Mouse (Mus musculus) forebrain, embryonic 16.5 days (tissue): Measurements from ENCODE around the gene Mcm2. TPM values are rescaled to one million over a fixed set of nuclear protein-coding genes. Genes with fewer than 3 reads are reported as not detected.

Source experiments
- ATAC-seq: fragments of 200-750 bp; cut with Nextera tagmentation; 2 replicates; pipeline ENCODE4 v1.8.0; 2017; ENCODE audit warnings: mild to moderate bottlenecking, moderate library complexity
- H3K27ac ChIP-seq: fragments of 300-500 bp; sonication (generic); 2 replicates; pipeline ENCODE4 v1.5.1; 2014; ENCODE audit warnings: low read length, control low read depth
- H3K27me3 ChIP-seq: fragments of 300-500 bp; sonication (generic); replicated peaks from 2 replicates; pipeline ENCODE4 v1.6.1; 2014; ENCODE audit warnings: low read length; ENCODE audit not compliant: control insufficient read depth, insufficient read depth
- H3K36me3 ChIP-seq: fragments of 300-500 bp; sonication (generic); 2 replicates; pipeline ENCODE4 v1.6.1; 2014; ENCODE audit not compliant: control insufficient read depth, insufficient read depth
- H3K4me1 ChIP-seq: fragments of 300-500 bp; sonication (generic); replicated peaks from 2 replicates; pipeline ENCODE4 v1.6.1; 2014; ENCODE audit warnings: low read length; ENCODE audit not compliant: control insufficient read depth, insufficient read depth
- H3K4me2 ChIP-seq: fragments of 300-500 bp; sonication (generic); 2 replicates; pipeline ENCODE4 v1.6.1; 2014; ENCODE audit warnings: mild to moderate bottlenecking, low read length, control low read depth
- H3K4me3 ChIP-seq: fragments of 300-500 bp; sonication (generic); replicated peaks from 2 replicates; pipeline ENCODE4 v1.5.1; 2014; ENCODE audit warnings: mild to moderate bottlenecking, low read length, control low read depth
- H3K9ac ChIP-seq: fragments of 300-500 bp; sonication (generic); replicated peaks from 2 replicates; pipeline ENCODE4 v1.6.1; 2014; ENCODE audit warnings: low read depth, low read length, control low read depth
- H3K9me3 ChIP-seq: fragments of 300-500 bp; sonication (generic); 2 replicates; pipeline ENCODE4 v1.6.1; 2016; ENCODE audit warnings: low read length; ENCODE audit not compliant: control insufficient read depth
- WGBS: fragments of 180-500 bp; shearing (Covaris S2); extraction: QIAGEN DNeasy Blood & Tissue Kit; methylation state at CpG from one replicate; pipeline ENCODE4 v1.1.7; 2014; 5-methylcytosine and 5-hydroxymethylcytosine counted together
- polyA plus RNA-seq: library from polyadenylated mRNA; unstranded; fragments of >200 nt; fragmentation: Nextera tagmentation; extraction: Ambion mirVana; gene quantifications from 2 replicates; pipeline ENCODE4 v1.2.1, GENCODE M21; 2015

Mcm2 gene
- polyA plus RNA-seq, 1 experiment from 2014 or later: 60.2 TPM

GRCm38 (mm10) chr6:88937971-88938663 lies 39.5 kb upstream of the Mcm2 start:
- no peaks in the 10 kb centered on the region for H3K9me3 ChIP-seq
- peak overlapping the region; percentile 69 for H3K27ac ChIP-seq
- H3K27me3 ChIP-seq: peaks cover 9% of the 10 kb centered on the region
- peak overlapping the region; percentile 40; the same call in 1 of the 2 replicates for H3K9ac ChIP-seq
- peak; percentile 63 for ATAC-seq
- 10% methylated on average over 4 of the region's 4 CpGs for WGBS
- no peak overlapping the region for H3K4me2 ChIP-seq
- H3K4me1 ChIP-seq: peaks cover 58% of the 10 kb centered on the region
- no peak overlapping the region for H3K4me3 ChIP-seq
- no peaks in the 10 kb centered on the region for H3K36me3 ChIP-seq

- Histone ChIP-seq H3K27me3 (peaks cover 9% of the 10 kb centered on the region), H3K4me2 (no peak overlapping the region), H3K4me1 (peaks cover 48% of the 10 kb centered on the region), H3K27ac (no peak overlapping the region), H3K4me3 (no peak overlapping the region), H3K9me3 (no peaks in the 10 kb centered on the region), H3K36me3 (no peaks in the 10 kb centered on the region), H3K9ac (no peak overlapping the region)
- no peak for ATAC-seq
- 41% methylated on average over 4 of the region's 4 CpGs for WGBS
Measured at GRCm38 (mm10) chr6:88937214-88937549, 38.6 kb upstream of the Mcm2 start.

- H3K4me3 ChIP-seq: no peak overlapping the region
- no peak overlapping the region for H3K4me2 ChIP-seq
- no peaks in the 10 kb centered on the region for H3K36me3 ChIP-seq
- peak overlapping the region; percentile 20; the same call in 1 of the 2 replicates for H3K9ac ChIP-seq
- peaks cover 9% of the 10 kb centered on the region for H3K27me3 ChIP-seq
- WGBS: 64% methylated on average over 13 of the region's 13 CpGs
- H3K27ac ChIP-seq: no peak overlapping the region
- ATAC-seq: no peak
- H3K4me1 ChIP-seq: peaks cover 44% of the 10 kb centered on the region
- no peaks in the 10 kb centered on the region for H3K9me3 ChIP-seq
Measured at GRCm38 (mm10) chr6:88936342-88937213, 38.0 kb upstream of the Mcm2 start.

- Histone ChIP-seq H3K4me2 (no peak overlapping the region), H3K9me3 (no peaks in the 10 kb centered on the region), H3K4me3 (no peak overlapping the region), H3K27ac (no peak overlapping the region), H3K27me3 (peaks cover 9% of the 10 kb centered on the region), H3K9ac (0 out of 2 replicates have a peak overlapping the region, but pooled peaks have one; percentile 9), H3K4me1 (peaks cover 36% of the 10 kb centered on the region), H3K36me3 (no peaks in the 10 kb centered on the region)
- WGBS: 5% methylated on average over 4 of the region's 4 CpGs
- no peak for ATAC-seq
Measured at GRCm38 (mm10) chr6:88935735-88936276, 37.2 kb upstream of the Mcm2 start.

GRCm38 (mm10) chr6:88934816-88935215 lies 36.2 kb upstream of the Mcm2 start:
- 22% methylated on average over 4 of the region's 4 CpGs for WGBS
- no peaks in the 10 kb centered on the region for H3K9me3 ChIP-seq
- H3K27me3 ChIP-seq: peaks cover 9% of the 10 kb centered on the region
- no peak for ATAC-seq
- H3K4me3 ChIP-seq: no peak overlapping the region
- H3K4me2 ChIP-seq: no peak overlapping the region
- no peak overlapping the region for H3K27ac ChIP-seq
- H3K9ac ChIP-seq: no peak overlapping the region
- H3K36me3 ChIP-seq: no peaks in the 10 kb centered on the region
- H3K4me1 ChIP-seq: peaks cover 26% of the 10 kb centered on the region

GRCm38 (mm10) chr6:88934132-88934531 lies 35.6 kb upstream of the Mcm2 start:
- peaks cover 20% of the 10 kb centered on the region for H3K4me1 ChIP-seq
- no peak overlapping the region for H3K4me2 ChIP-seq
- no peak for ATAC-seq
- H3K9me3 ChIP-seq: no peaks in the 10 kb centered on the region
- no peak overlapping the region for H3K27ac ChIP-seq
- no peaks in the 10 kb centered on the region for H3K36me3 ChIP-seq
- H3K27me3 ChIP-seq: peaks cover 9% of the 10 kb centered on the region
- H3K9ac ChIP-seq: no peak overlapping the region
- no peak overlapping the region for H3K4me3 ChIP-seq
- 38% methylated on average over 4 of the region's 4 CpGs for WGBS

GRCm38 (mm10) chr6:88931449-88931848 lies 32.9 kb upstream of the Mcm2 start:
- Histone ChIP-seq H3K9ac (no peak overlapping the region), H3K9me3 (no peaks in the 10 kb centered on the region), H3K27ac (no peak overlapping the region), H3K4me2 (no peak overlapping the region), H3K4me3 (no peak overlapping the region), H3K36me3 (no peaks in the 10 kb centered on the region), H3K27me3 (peaks cover 8% of the 10 kb centered on the region), H3K4me1 (peaks cover 4% of the 10 kb centered on the region)
- 83% methylated on average over 2 of the region's 2 CpGs for WGBS
- no peak for ATAC-seq

- Histone ChIP-seq H3K4me3 (no peak overlapping the region), H3K27ac (no peak overlapping the region), H3K4me1 (peaks cover 16% of the 10 kb centered on the region), H3K4me2 (no peak overlapping the region), H3K9me3 (no peaks in the 10 kb centered on the region), H3K36me3 (no peaks in the 10 kb centered on the region), H3K27me3 (peaks cover 3% of the 10 kb centered on the region; the same call in 1 of the 2 replicates), H3K9ac (no peak overlapping the region)
- 45% methylated on average over 7 of the region's 7 CpGs for WGBS
- ATAC-seq: no peak
Measured at GRCm38 (mm10) chr6:88930049-88930448, 31.5 kb upstream of the Mcm2 start.

GRCm38 (mm10) chr6:88929451-88929850 lies 30.9 kb upstream of the Mcm2 start:
- H3K36me3 ChIP-seq: no peaks in the 10 kb centered on the region
- 28% methylated on average over 6 of the region's 6 CpGs for WGBS
- H3K4me2 ChIP-seq: no peak overlapping the region
- H3K9ac ChIP-seq: no peak overlapping the region
- no peak overlapping the region for H3K27ac ChIP-seq
- H3K27me3 ChIP-seq: peaks cover 3% of the 10 kb centered on the region; the same call in 1 of the 2 replicates
- H3K9me3 ChIP-seq: no peaks in the 10 kb centered on the region
- H3K4me3 ChIP-seq: no peak overlapping the region
- ATAC-seq: no peak
- H3K4me1 ChIP-seq: peaks cover 18% of the 10 kb centered on the region
